Mouse (Mus musculus) frontal cortex, postnatal 10 days (tissue): ENCODE measurements around the gene Coro1a.
"Not testable (repeated sequence)": the region's sequence is repeated elsewhere in the genome, so short reads cannot be mapped to it uniquely, and the experiment has no call there.

ENCODE experiments used
- DNase-seq, 2 experiments: peaks; one replicate each; pipeline ENCODE4 v3.0.0; 2022; ENCODE audit warnings: low spot score in 2 of 2, mixed read lengths in 1 of 2

The Coro1a gene

DNA sequence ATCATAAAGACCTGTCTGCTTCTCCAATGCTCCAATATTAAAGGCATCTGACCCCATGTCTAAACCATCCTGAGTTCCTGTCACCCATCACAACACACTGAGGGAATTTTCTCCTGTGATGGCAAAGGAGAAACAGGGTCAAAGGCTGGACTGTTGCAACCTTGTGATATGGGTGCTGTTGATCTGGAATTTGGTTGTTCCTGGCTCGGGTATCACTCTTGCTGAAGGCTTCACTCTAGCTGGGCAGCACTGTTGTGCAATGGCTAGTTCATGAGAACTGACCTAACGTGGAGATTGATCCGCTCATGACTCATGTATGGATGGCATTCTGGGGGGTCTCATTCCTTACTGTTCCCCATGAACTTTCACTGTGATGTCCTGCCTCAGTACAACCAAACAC lies 18.6 kb downstream of the Coro1a start:
- DNase-seq: no peak

DNA sequence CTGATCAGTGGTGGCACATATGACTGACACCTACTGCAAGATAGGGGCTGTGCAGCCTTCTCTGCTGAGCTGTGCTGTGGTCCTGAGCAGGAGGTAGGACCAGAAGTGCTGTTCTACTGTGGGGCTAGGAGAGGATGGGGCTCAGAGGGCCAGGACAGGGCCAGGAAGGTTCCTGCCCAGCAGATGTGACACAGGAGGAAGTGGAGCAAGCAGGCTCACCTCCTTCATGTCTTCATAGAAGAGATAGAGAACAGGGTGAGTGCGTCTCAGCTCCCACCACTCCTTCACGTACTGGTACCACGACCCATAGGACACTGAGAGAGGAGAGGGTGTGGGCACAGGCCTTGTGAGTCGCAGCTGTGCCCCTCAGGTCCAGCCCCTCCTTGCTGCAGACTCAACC lies 19.4 kb downstream of the Coro1a start:
- DNase-seq: not testable (repeated sequence)

DNA sequence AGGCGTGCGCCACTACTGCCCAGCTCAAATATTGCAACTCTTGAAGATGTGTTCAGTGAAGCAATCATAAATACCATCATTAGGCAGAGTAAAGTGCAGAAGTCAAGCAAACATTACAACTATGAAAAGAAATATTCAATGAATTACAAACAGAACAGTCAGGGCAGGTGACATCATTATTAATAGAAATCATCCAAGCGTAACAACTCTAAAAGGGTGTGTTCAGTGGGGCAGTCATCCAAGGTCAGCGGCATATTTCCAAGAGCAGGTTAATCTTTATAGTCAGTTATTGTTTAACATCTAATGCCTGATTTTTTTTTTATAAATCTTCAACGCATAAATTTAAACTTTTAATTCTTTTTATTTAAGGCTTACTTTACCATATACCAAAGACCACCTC lies 26.4 kb downstream of the Coro1a start:
- DNase-seq: no peak

DNA sequence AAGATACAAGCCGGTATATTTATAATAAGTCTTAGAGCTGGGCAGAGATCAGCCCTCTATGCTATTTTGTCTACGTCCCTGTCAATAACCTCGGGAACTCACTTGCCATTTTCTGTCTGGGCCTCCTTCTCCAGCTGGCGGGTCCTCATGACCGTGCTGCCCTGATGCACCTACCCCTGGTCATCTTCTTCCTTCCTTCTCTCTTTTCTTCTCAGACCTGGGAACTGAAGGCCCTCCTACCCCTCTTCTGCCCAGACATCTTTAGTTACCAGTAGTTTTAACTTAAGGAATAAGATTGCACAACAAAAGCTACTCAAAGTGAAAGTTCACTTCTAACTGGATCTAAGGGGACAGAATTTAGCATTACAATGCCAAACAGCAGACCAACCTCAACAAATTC lies 27.9 kb downstream of the Coro1a start:
- no peak for DNase-seq

DNA sequence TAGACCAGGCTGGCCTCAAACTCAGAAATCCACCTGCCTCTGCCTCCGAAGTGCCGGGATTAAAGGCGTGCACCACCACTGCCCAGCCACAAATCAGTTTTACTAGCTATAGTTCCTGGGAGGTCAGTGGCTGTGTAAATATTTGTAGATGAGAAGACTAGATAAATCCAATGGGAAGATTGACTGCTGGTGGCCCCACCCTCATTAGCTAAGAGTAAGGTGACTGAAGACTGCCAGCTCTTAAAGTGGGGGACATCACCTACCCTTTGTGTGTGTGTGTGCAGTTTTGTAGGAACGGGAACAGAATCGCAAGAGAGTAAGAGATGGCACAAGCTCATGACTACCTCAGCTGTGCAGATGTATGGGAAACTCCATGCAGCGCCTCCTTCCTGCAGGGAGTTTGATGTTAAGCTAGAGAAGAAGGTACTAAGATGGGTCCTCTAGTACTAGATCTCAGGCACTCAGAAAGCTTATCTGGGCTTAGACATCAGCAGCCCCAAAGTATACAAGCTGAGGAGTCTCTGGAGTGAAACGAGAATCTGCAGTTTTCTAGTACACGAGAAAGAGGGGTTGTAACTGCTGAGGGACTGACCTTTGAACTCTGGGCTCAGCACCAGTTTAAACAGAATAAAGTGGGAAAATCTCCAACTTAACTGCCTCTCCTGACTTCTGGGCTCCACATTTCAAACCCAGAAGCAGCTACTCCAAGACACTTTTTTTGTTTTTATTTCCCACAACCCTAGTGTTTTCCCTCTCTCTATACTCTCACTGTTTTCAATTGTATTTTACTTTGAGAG lies 28.8 kb downstream of the Coro1a start:
- no peak for DNase-seq

DNA sequence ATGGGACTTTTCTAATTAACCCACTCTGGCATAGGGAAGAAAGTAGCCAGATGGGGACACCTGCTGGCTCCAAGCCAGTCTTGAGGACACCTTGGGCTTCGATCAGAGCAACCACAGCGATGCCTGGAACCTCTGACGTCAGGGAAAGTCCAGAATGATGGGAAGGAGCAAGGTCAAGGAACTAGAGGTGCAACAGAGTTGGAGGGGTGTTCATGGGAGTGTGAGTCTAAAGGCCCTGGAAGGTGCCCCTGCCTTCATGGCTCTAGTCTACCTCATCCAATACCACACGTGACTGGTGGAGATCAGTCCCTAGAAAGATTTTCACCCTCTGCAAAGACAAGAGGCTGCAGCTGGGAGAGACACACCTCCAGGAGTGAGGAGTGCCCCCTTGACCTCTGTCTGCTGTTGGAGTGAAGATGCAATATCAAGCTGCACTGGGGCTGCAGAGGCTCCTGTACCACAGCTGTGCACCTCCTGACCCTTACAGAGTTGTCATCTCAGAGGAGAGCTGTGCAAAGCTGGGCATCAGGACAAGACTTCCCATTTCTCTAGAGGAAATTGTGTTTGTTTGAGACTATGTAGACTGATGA lies 30.9 kb downstream of the Coro1a start:
- DNase-seq: no peak

DNA sequence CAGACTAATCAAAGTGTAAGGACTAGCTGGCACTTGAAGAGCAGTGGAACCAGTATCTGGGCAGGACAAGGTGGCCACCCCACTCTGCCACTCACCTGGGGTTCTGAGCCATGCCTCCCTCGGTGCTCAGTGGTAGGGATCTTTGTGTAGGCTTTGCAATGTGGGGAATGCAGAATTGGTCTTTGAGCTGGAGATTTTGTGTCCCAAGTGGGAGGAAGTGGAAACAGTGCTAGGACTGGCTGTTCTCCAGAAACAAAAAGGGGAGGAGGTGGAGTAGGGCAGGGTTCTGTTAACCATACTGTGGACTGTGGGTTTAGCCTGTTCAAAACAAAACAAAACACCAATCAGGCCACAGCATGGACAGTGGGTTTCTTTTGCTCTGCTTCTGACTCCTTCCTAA lies 31.4 kb downstream of the Coro1a start, which contains the start of gene Sult1a1:
Gene Sult1a1 (minus strand): TSS at position 226 of the 400 bp plus-strand sequence.
- DNase-seq: no peak

DNA sequence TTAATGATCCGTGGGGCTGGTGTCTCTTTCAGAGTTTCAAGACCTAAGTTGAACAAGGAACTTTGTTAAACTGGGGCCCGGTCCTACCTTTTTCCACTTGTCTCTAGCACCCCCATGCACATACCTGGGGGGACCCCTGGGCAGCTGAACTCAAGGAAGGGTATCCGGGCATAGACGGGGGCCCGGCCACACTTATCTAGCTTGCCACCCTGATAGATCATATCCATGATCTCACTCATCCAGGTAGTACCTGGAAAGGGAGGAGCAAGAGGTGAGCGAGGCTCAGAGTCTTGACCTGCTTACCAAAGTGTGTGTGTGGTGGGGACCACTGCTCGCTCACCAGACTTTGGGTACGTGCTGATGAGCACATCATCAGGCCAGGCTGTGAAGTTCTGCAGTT lies 32.5 kb downstream of the Coro1a start:
- no peak for DNase-seq

DNA sequence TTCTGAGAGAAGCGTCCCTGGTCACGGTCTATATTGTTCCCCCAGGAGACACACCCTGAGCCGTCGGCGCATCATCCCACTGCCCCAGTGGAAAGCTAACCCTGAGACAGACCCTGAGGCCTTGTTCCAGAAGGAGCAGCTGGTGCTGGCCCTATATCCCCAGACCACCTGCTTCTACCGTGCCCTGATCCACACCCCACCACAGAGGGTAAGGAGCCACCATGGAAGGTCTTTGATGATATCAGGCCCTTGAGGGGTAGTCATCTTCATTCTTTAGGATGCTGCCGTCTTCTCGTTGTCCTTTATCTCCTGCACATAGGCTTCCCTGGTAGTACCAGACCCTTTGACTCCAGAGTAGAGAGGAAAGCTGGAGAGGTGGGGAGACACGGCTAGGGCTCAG lies 35.5 kb downstream of the Coro1a start:
- DNase-seq: no peak

DNA sequence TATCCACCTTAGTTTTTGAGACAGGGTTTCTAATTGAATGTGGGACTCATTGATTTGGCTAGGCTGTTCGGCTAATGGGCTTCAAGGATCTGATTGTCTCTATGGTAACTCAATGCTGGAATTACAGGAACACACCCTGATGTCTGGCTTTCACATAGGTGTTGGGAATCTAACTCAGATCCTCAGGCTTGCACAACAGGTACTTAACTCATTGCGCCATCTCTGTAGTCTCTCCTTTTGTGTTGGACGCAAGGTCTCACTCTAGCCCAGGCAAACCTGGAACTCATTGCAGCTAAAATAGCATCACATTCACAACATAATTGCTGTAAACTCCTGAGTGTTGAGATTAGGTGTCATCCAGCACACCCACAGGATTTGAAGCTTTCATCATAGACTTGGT lies 37.4 kb downstream of the Coro1a start:
- DNase-seq: no peak

DNA sequence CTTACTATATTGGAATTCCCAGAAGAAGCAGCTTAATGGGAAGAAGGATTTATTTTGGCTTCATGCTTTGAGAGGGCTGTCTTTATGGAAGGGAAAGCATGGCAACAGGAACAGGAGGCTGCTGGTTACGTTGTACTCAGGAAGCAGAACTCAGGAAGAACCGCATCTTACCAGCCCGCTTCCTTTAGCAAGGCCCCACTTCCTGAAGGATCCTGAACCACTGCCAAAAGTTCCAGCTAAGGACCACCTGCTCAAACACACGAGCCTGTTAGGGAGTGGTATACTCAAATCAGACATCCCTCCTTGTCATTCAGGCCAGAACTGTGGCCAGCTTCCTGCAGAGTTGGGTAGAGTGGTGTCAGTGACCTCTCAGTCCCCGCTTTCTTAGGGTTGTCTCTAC lies 39.1 kb downstream of the Coro1a start:
- DNase-seq: no peak

DNA sequence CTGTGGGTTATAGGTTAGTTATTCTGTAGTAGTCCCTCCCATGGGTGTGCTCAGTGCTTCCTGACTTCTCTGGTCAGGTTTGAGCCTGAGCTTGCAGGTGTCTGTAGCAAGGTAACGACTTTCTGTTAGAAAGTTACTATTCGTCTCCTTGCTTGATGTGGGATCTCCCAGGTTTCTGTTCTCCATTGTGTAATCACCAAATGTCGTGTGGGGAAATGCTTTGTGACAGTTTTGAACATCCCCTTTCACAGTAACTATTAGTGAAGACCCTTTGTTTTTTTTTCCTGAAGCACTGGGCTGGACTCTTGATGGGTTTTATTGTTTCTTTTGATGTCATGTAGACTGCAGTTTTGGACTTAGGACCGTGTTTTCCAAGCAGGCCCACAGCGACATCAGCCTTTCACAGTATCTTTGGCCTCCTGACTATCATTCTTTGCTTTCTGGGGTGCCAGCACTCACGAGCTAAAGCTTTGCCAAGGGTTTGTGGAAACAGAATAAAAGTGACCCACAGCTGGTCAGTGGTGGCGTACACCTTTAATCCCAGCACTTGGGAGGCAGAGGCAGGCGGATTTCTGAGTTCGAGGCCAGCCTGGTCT lies 40.0 kb downstream of the Coro1a start:
- no peak for DNase-seq

DNA sequence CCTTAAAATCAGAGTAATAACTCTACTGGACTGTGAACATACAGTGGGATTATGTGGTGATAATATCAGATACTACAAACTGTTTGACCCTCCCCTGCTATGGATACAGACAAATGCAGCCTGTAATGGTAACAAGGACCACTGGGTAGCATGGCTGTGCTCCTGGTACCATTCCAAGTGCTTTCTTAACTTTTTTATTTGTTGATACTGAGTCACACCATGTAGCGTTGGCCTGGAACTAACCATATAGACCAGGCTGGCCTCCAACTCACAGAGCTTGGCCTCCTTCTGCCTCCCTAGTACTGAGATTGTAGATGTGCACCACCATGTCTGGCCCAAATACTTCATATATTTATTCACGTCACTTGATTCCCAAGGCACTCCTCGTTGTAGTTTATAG lies 42.3 kb downstream of the Coro1a start:
- DNase-seq: no peak

DNA sequence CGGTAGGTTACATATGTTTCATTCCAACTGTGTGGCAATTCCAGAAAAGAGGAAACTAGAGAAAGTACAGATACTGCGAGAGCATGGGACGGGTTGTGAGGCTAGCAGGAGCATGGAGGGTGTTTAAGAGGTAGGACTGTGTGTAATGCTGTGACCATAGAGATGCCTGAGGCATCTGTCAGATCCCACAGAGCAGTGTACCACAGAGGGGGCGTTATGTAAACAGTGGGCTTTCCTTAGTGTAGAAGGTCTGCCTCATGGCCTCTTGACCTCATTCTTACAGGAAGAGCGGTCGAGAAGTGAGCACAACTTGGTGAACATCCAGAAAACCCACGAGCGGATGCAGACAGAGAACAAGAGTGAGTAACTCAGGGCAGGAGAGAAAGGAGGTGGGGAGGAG lies 43.9 kb downstream of the Coro1a start:
- no peak for DNase-seq

DNA sequence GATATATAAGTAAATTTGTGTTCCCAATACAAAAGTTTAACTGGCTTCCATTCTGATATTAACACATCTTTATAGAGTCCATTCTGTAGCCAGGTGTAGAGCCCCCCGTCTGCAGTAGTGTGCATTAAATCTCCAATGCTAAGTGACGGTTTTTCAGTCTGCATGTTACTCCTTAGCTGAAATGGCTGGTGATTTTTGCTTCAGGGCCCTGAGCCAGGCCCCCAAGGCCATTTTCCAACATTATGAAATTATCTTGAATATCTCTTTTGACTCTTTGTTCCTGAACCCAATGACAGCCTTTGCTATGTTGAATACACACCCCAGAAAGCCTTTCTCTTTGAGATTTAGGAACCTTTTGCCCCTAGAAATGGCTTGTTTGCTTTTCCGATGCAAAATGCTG lies 47.8 kb downstream of the Coro1a start:
- DNase-seq: no peak

DNA sequence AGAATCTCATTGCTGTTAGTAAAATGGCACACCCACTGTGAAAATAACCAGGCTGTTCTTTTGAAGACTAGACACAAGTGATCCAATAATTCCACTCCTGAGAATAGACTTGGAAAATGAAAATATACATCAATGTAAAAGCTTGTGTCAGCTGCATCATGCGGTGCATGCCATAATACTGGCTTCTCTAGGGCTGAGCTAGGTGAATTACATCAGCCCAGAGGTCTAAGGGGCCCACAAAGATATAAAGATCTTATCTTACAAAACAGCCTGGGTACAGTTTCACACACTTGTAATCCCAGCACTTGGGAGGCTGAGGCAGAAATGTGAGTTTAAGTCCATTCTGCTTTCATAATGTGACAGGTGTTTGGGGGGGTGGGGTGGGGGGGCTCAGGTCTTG lies 50.1 kb downstream of the Coro1a start:
- no peak for DNase-seq

DNA sequence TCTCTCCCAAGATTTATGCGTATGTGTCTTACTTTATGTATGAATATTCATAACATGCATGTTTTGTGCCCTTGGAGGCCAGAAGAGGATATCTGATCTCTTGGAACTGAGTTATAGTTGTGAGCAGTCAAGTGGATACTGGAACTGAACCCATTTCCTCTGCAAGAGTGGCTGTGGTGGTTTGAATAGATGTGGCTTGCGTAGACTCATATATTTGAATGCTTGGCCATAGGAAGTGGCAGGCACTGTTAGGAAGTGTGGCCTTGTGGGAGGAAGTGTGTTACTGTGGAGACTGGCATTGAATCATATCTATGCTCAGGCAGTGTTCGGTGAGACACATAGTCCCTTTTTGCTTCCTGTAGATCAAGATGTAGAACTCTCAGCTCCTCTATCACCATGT lies 51.9 kb downstream of the Coro1a start:
- no peak for DNase-seq

DNA sequence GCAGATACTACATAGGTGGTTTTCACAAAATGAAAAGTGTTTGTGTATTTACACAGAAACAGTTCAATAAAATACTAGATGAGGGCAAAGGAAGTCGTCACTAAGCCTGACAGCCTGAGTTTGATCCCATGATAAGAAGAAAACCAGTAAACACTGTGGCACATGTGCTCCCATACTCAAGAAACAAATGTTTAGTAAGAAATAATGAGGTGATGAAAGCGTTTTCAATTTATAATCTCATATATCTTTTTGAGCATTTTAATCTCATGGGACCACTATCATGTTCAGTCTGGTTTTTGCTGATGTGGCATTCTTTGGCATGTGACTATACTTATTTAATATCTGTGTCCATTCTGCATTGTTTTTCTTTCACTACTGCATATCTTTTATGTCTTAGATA lies 53.6 kb downstream of the Coro1a start:
- DNase-seq: no peak

DNA sequence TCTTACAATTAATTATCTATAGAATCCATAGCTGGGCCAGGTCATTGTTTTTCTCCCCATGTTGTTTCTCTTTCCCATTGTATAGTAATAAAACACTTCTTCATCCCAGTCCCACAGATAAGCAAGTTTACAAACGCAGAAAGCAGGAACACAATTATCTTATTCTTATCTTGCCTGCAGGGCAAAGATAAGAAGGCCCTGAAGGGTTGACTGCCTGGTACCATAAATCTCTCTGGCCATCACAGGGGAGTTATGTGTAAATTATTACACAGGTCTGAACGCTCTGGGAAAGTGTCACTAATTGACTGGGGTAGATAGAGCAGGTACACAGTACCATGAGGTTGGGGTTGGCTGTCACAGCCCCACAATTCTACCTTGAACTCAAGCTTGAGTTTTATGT lies 56.7 kb downstream of the Coro1a start:
- DNase-seq: no peak
